Mouse (Mus musculus) liver, adult (tissue): ENCODE results near the gene Stambpl1.

Experiments used
- GATA4 ChIP-seq: IDR thresholded peaks from 2 replicates; pipeline ENCODE4 v1.6.1; 2014; ENCODE audit warnings: mild to moderate bottlenecking, low read length; ENCODE audit not compliant: insufficient replicate concordance

Stambpl1 gene

DNA sequence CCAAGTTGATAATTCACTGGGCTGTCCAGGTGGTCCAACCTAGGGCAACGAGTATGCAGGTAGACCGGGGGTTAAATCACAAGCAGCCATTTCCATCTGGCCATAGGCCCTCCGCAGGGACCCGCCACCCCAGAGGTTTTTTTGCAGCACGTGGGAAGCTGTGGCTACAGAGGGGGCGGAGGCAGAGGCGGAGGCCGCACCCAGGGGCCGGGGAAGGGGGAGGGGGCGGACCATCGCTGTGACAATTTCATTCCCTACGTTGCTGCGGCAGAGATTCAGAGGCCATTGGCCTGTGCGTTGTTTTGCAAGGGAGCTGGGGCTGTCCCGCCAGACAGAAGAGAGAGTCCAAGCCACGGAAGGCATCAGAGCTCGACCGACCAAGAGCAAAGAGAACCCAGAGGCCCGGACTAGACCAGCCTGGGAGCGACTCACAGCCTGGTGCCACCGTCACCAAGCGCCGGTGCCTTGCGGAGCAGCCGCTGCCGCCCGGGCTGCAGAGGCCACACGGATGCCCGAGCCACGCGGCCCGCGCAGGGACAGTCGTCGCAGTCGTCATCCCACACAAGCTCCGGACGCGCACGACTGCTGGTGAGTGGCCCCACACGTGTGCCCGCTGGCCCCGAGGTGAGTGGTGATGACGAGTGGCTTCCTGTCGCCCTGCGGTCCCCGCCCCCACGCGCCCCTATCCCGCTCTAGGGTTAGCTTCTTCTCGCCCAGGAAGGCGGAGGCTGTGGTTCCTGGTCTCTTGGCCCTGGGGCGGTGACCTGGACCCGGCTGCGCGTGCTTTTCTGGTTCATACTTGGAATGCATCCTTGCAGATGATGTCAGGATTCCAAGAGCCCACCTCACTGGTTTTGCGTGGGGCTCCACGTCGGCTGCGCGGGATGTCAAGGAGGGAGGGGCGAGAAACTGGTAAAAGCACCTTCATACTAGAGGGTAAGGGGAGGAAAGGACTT lies at the start of gene Stambpl1:
Stambpl1 (plus strand) TSS at position 222 of the 956 bp plus-strand sequence.
- TF ChIP-seq GATA4: no peak

DNA sequence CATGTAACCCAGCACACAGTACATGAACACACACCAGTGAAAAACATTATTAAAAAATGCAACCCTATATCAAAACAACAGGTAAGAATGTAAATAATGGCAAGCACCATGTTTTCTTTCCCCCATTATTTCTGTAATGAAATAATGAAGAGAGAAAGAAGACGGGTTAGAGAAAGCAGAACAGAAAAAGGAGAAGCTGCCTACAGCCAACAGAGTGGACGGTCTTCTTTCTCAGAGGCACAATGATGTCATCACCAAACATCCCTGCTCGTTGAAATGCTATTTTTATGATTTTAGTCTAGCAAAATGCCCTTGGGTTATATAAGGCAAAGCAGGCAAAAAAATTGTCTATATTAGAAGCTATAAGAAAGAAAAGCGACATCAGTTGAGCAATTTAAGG lies 43.6 kb upstream of the Stambpl1 start:
- TF ChIP-seq GATA4: no peak

DNA sequence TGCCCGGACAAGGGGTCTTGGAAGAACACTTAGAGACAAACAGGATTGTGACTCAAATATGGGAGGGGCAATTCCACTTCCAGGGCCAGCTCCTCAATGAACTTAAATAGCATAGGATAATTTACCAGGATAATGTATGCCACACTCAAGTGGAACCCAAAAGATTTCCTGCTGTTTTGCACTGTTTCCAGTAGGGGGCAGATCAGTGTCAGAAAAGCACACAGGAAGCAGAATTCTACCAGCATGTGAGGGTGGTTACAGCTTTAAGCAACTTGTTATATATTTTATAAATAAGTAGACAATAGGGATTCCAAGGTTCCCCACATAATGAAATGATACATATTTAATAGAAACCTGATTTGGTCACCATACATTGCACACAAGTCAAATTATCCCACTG lies 40.1 kb upstream of the Stambpl1 start:
- no peak for TF ChIP-seq GATA4

DNA sequence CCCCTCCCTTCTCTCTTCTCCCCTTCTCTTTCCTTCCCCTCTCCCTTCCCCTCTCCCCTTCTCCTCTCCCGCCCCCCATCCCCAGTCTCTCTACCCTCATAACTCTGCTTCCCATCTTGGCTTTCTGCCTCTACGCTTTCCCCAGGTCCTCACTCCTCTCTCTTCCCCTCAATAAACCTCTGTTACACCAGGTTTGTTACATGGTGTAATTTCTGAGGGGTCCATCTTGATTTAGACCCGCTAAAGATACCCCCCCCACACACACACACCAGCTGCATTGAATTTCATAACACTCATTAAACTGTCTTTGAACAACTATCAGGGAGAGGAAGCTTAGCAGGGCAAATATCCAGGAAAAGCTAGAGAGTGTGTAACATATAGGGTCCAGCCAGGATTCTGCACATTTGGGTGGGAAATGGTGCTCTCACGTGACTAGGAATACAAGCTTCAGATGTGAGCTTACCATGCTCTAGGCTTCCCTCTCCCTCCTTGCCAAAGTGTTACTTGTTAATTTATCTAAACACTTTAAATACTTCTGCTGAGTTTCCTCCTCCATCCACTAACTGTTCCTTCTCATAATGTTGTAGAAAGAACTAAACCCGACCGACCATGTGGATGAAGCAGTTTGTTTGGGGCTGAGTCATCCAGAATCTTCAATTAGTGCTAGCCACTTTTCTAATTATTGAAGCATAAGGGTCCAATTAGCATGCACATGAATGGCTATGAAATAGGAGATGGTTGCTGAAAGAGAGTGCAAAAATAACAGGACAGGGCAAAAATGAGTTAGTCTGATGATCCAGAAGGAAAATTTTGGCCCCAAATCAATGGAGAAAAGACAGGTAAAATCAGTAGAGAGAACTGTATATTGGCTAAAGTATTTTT lies 38.5 kb upstream of the Stambpl1 start:
- TF ChIP-seq GATA4: no peak

DNA sequence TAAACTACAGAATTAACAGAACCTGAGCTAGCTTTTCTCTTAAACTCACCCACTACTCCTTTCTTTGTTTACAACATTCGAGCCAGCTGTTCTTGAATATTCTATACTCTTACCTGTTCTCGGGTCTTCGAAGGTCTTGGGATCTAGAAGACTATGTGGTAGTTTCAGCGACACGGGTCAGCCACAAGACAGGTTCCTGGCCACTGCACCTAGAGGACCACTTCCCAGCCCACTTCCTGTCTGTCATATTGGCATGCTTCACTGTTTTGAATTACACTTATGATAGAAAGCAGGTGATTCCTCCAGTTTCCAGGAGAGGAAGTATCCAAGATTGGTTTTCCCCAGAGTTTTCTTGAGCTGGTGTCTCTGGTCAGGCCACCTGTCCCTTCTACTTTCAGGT lies 29.3 kb upstream of the Stambpl1 start:
- no peak for TF ChIP-seq GATA4

DNA sequence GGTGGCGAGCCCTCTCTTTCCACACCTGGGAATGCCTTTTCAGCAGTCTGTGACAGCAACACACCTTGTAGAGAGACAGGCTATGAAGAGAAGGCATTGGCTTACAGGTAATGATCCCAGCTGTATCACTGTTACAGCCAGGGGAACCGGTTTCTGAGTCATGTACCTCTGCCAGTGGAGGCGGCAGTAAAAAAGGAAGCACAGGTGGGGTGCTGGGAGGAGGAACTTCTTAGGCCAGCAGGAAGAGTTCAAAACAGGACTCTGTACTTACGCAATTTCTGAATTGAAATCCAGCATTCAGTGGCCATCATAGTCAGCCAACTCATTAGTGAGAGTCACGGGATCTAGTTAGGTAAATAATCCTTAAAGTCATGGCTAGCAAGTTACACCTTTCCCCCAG lies 26.1 kb upstream of the Stambpl1 start, which contains the start of gene Ankrd22:
Ankrd22 (minus strand) TSS at position 163 of the 400 bp plus-strand sequence.
- no peak for TF ChIP-seq GATA4

DNA sequence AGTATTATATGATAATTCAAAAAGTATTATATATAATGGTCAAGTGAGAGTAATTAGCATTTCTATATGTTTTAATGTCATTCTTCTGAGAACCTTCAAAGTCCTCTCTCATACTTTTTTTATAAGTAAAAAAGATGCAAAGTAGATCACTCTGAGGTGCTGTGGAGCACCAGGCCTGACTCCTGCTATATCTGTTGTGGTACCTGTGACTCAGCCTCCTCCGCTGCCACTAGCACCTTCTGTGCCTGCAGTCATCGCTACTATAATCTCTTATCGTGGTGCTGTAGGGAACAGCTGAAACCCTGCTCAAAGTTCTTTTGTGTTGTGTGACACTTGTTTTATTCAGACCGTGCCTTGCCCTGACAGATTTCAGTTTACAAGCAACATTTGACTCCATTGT lies 25.6 kb upstream of the Stambpl1 start:
- no peak for TF ChIP-seq GATA4

DNA sequence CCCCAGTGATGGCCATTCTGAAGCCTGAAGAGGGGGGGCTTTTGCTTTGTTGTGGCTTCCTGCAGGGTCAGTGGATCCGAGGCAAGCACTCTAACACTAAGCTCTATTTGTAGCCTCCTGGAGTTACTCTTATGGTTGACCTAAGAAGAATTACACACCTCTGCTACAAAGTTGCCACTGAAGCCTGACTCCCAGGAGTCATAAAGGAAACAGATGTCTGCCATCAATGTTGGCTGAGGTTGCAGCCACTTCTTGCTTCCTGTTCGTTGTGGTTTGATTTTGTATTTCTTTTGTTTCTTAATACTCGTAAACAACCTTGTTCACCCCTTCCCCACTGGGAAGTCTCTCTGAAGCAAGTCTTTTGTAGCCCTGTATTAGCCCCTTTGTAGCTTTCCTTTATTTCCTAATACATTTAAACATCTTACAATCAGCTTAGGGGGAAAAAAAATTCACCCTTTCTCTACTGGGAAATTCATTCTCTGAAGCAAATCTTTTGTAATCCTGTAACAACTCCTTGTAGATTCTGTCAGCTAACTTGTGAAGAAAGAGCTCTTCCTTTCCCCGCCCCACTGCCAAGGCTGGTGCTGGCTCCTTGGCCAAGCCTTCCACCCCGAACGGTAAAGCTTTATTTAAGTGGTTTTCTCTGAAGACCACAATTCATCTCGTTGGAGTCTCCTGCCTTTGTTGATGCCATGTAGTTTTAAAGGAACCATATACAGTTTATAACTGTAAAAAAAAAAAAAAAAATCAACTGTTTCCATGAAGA lies 23.9 kb upstream of the Stambpl1 start:
- no peak for TF ChIP-seq GATA4

DNA sequence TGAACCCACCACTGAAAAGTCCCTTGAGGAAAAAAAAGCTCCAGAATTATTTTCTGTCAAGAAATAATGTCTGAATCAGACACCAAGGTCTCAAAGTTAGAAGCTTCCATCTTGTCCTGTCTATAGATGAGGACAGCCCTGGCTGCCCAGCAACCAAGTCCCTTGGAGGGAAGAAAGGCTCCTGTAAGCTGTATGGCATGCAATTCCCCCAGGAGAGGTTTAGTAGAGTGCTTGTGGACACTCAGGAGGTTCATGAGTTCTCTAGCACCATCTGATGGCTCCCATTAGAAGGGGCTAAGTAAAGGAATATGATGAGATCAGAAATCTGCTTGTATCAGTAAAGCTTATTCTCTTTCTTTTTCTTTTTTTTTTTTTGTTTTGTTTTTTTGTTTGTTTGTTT lies 22.9 kb upstream of the Stambpl1 start:
- no peak for TF ChIP-seq GATA4

DNA sequence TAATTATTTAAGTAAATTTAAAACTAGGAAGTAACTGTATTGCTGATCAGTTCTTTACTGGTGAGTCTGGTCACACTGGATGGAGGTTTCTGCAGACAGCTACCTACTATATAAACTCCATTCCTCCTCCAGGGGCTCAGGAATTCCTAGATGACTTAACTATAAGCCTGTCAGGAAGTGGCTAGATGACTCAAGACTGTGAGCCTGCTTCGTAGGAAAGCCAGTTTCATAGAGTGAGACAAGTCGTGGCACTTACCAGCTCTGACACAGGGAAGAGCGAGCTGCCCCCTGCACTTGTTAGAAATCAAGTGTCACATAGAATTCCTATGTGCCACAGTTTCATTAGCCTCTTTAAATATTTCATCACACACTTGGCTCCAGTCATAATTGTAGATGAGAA lies 20.9 kb upstream of the Stambpl1 start:
- TF ChIP-seq GATA4: no peak

DNA sequence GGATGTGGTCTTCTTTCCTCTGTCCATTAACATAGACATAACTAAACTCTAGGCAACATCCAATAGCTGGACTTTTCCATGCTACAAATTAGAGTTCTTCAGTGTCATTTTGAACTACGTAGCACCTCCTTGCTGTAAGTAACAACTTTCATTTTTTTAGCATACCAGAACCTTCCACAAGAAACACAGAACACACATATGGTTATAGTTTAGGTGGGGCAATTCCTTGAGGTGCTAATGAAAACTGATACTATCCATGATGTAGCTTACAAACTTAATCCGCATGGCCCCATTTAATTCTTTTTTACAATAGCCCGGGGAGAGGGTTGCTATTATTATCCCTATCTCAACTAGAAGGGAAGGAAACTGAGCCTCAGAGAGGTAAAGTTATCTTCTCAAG lies 18.0 kb upstream of the Stambpl1 start:
- TF ChIP-seq GATA4: no peak

DNA sequence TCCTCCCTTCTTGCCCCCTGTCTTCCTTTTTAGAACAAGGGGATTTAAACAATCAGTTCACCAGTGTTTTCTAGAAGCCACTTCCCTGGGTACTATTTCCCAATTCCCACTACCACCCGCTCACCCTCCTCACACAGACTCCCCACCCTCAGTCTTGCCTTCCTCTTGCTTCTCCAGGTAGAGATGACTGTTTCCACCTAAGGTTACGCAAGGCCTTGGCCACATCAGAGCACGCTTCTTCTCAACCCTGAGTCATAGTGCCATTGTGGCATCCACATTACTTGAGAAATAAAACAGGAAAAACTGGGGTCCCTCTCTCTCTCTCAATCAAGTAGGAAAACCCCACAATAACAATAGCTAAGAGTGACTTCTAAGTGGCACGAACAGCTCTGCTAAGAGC lies 12.9 kb upstream of the Stambpl1 start:
- TF ChIP-seq GATA4: no peak

DNA sequence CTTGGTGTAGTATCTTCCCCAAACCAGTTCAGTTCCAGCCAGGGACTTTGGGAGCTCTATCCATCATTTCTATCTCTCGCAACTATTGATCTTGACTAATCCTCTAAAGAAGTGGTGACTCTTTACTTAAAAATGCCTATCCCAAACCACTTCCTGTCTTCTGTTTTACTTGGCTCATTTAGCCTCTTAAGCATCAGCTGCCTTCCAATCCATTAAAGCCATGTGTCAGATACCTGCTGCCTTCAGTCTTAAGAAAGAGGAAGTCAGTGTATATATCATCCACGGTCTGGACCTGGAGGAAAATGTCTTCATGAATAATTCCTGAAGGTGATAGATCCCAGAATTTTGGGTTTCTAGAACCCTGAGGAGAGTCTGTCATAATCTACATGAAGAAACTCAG lies 11.7 kb upstream of the Stambpl1 start:
- TF ChIP-seq GATA4: no peak

DNA sequence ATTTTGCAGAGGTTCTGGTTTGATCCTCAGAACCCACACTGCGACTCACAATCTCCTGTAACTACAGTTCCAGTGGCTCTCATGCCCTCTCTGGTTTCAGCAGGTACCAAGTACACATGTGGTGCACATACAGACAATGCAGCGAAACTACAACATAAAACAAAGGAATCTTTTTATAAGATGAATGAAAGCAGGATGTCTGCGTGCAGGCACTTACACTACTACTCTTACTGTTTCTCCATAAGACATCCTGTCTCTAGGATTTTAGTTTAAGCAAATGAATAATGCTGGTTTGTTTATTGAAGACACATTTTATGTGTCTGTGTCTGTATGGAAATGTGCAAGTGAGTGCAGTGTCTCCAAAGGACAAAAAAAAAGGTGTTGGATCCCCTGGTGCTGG lies 10.8 kb upstream of the Stambpl1 start:
- TF ChIP-seq GATA4: no peak

DNA sequence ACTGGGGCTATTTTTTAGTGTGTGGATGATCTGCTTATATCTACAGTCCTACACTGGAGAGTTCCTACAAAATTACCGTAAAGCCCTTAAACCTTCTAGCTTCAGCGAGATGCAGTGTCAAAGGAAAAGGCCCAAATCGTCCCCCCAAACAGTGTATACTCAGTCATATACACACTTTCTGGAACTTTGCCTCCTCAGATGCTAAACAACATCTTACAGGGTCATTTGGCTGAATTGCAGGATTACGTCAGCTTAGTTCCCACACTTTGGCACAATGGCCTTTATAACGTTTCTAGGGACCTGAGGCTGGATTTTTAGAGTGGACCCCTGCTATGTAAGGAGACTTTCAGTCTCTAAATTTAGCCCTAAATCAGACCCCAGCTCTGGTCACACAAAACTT lies 9.5 kb upstream of the Stambpl1 start:
- TF ChIP-seq GATA4: no peak
